Mouse (Mus musculus) heart, adult 2 months (tissue): ENCODE results near the gene Chid1. TPM values are rescaled to one million over a fixed set of nuclear protein-coding genes. Genes with fewer than 3 reads are reported as not detected.

ENCODE experiments used
- DNase-seq, 2 experiments: peaks; one replicate each; pipeline ENCODE4 v3.0.0; 2021
- H3K27ac ChIP-seq: fragments of 200-600 bp; 2 replicates; pipeline ENCODE4 v1.8.1; 2022
- H3K27me3 ChIP-seq: fragments of 200-500 bp; 2 replicates; pipeline ENCODE4 v1.6.1; 2012; ENCODE audit warnings: mild to moderate bottlenecking, low read length, inconsistent platforms, mixed read lengths; ENCODE audit not compliant: control insufficient read depth, insufficient read depth
- H3K36me3 ChIP-seq: fragments of 200-500 bp; 2 replicates; pipeline ENCODE4 v1.6.1; 2012; ENCODE audit warnings: low read length, inconsistent platforms; ENCODE audit not compliant: control insufficient read depth, insufficient read depth
- H3K4me1 ChIP-seq: fragments of 200-500 bp; 2 replicates; pipeline ENCODE4 v1.6.1; 2011; ENCODE audit warnings: low read length; ENCODE audit not compliant: control insufficient read depth, insufficient read depth
- H3K4me3 ChIP-seq: fragments of 200-600 bp; 2 replicates; pipeline ENCODE4 v1.8.1; 2022
- H3K79me2 ChIP-seq: fragments of 200-500 bp; replicated peaks from 2 replicates; pipeline ENCODE4 v1.6.1; 2012; ENCODE audit warnings: mild to moderate bottlenecking, inconsistent platforms, low read length, moderate library complexity, mixed read lengths; ENCODE audit not compliant: control insufficient read depth, insufficient read depth
- H3K9ac ChIP-seq: fragments of 200-500 bp; 2 replicates; pipeline ENCODE4 v1.6.1; 2012; ENCODE audit warnings: low read depth, mild to moderate bottlenecking, control low read depth, inconsistent platforms, low read length, mixed read lengths
- CTCF ChIP-seq: fragments of 200-600 bp; IDR thresholded peaks from 2 replicates; pipeline ENCODE4 v1.8.1; 2022; ENCODE audit warnings: antibody characterized with exemption, mild to moderate bottlenecking, moderate library complexity
- EP300 ChIP-seq: fragments of 200-500 bp; IDR thresholded peaks from 2 replicates; pipeline ENCODE4 v1.6.1; 2011; ENCODE audit warnings: low read depth, low read length, control low read depth; ENCODE audit not compliant: insufficient read depth
- POLR2A ChIP-seq: fragments of 200-500 bp; IDR thresholded peaks from 2 replicates; pipeline ENCODE4 v1.6.1; 2011; ENCODE audit warnings: mild to moderate bottlenecking, low read depth, low read length, control low read depth; ENCODE audit not compliant: insufficient read depth
- WGBS: fragments of 180-500 bp; shearing (Covaris S2); methylation state at CpG from one replicate; pipeline ENCODE4 v1.1.7; 2018; 5-methylcytosine and 5-hydroxymethylcytosine counted together
- intact Hi-C: fragments of 180-260 bp; cut with DNase I; formaldehyde crosslinking; loops from one replicate; pipeline ENCODE4 v1.15.1; 2025
- polyA plus RNA-seq: library from polyadenylated mRNA; depleted of rRNA; stranded (reverse); fragments of >200 nt; gene quantifications from 2 replicates; pipeline ENCODE4 v1.2.3, GENCODE M21; 2012
- total RNA-seq, 2 experiments: library from RNA; stranded (reverse); gene quantifications; 2 replicates each; pipeline ENCODE4 v1.2.3; 2021

The Chid1 gene
- total and polyA plus RNA-seq, 3 experiments = 20.2 to 52.7 (median 45.9) TPM

DNA sequence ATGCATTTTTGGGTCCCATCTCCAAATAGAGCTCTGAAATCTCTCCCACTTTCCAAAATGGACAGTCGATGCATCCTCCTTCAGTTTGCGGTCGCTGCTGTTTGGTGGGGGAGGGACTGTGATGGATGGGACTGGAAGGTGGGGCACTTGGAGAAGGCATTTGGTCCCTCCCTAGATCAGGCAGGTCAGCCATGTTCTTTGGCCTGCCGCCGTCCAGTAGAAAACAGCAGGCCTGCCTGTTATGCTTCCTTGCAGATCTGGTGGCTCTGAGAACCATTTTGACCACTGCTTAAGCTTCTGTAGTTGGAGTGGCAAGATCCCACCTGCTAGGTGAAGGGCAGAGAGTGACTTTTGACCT, 71.5 kb downstream of the Chid1 start:
- peaks cover 19% of the 10 kb centered on the region for H3K4me1 ChIP-seq
- H3K27ac ChIP-seq = peak overlapping the region; percentile 98
- H3K27me3 ChIP-seq = no peaks in the 10 kb centered on the region
- H3K4me3 ChIP-seq = peak overlapping the region; percentile 82
- H3K9ac ChIP-seq = peak overlapping the region; percentile 75
- WGBS = 3% methylated on average over 5 of the region's 5 CpGs
- intact Hi-C loops = no loop called here
- TF ChIP-seq CTCF = no peak
- TF ChIP-seq EP300 = no peak
- TF ChIP-seq POLR2A = no peak
- no peaks in the 10 kb centered on the region; the same call in 1 of the 2 replicates for H3K36me3 ChIP-seq
- DNase-seq = peak in 1 of 2 experiments; percentile 58
- H3K79me2 ChIP-seq = no peaks in the 10 kb centered on the region; the same call in 1 of the 2 replicates

GRCm38 (mm10) chr7:141467230-141468030, 72.2 kb downstream of the Chid1 start, which contains the start of gene Cd151:
Gene Cd151 (plus strand): TSS chr7:141467392.
- Histone ChIP-seq H3K4me3 (peak within 1 kb of the TSS; percentile 82), H3K79me2 (no peaks in the 10 kb centered on the region; the same call in 1 of the 2 replicates), H3K4me1 (peaks cover 21% of the 10 kb centered on the region), H3K36me3 (no peaks in the 10 kb centered on the region; the same call in 1 of the 2 replicates), H3K27me3 (no peaks in the 10 kb centered on the region), H3K27ac (peak within 1 kb of the TSS; percentile 98), H3K9ac (peak within 1 kb of the TSS; percentile 75)
- WGBS = under 1% methylated on average over 52 of the region's 52 CpGs
- TF ChIP-seq CTCF = no peak
- TF ChIP-seq POLR2A = peak; percentile 89
- intact Hi-C loops = no loop called here
- peak; percentile 95 for DNase-seq

- TF ChIP-seq CTCF = no peak
- TF ChIP-seq POLR2A = no peak
- TF ChIP-seq EP300 = no peak
- Histone ChIP-seq H3K27ac (peak overlapping the region; percentile 98), H3K27me3 (no peaks in the 10 kb centered on the region), H3K36me3 (no peaks in the 10 kb centered on the region; the same call in 1 of the 2 replicates), H3K9ac (peak overlapping the region; percentile 37), H3K4me3 (peak overlapping the region; percentile 82), H3K4me1 (peaks cover 23% of the 10 kb centered on the region), H3K79me2 (no peaks in the 10 kb centered on the region; the same call in 1 of the 2 replicates)
- WGBS = 60% methylated on average over 10 of the region's 10 CpGs
- intact Hi-C loops = no loop called here
- no peak for DNase-seq
These were observed 73.0 kb downstream of the Chid1 start for GRCm38 (mm10) chr7:141466607-141467148.

GRCm38 (mm10) chr7:141466045-141466394, 73.6 kb downstream of the Chid1 start:
- intact Hi-C loops = no loop called here
- Histone ChIP-seq H3K36me3 (no peaks in the 10 kb centered on the region; the same call in 1 of the 2 replicates), H3K4me1 (peaks cover 23% of the 10 kb centered on the region), H3K27ac (peak overlapping the region; percentile 63), H3K79me2 (no peaks in the 10 kb centered on the region; the same call in 1 of the 2 replicates), H3K4me3 (no peak overlapping the region), H3K27me3 (no peaks in the 10 kb centered on the region), H3K9ac (0 out of 2 replicates have a peak overlapping the region, but pooled peaks have one; percentile 6)
- TF ChIP-seq EP300 (no peak), CTCF (no peak), POLR2A (peak; percentile 47; the same call in 1 of the 2 replicates)
- peak; percentile 61 to 72 for DNase-seq
- WGBS = 34% methylated on average over 7 of the region's 7 CpGs

DNA sequence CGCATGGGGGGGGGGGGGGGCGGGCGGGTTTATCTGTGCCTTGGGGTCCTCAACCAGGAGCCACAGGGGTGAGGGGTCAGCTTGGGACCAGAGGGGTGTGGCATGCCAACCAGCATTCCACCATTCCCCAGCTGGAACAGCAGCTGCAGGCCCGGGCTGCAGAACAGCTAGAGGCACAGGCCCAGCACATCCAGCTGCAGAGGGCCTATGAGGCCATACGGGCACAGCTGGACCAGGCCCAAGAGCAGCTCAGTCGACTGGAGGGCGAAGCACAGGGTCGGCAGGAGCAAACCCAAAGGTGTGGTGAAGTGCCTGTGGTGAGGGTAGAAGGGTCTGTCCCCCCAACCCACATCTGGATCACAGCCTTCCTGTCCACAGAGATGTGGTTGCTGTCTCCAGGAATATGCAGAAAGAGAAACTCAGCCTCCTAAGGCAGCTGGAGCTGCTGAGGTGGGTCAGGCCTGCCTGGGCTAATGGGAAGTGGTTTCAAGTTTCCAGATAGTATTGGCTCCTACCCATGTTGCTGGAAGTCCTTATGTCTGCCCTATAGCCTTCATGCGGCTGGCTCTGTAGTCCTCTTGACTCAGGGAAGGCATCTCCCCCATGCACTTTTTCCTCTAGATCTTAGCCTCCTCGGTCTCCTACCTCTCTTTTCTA, 74.1 kb downstream of the Chid1 start:
- Histone ChIP-seq H3K79me2 (no peaks in the 10 kb centered on the region; the same call in 1 of the 2 replicates), H3K27me3 (no peaks in the 10 kb centered on the region), H3K4me1 (peaks cover 26% of the 10 kb centered on the region), H3K36me3 (peaks cover under 1% of the 10 kb centered on the region; the same call in 1 of the 2 replicates), H3K9ac (peak overlapping the region; percentile 32), H3K27ac (peak overlapping the region; percentile 63), H3K4me3 (peak overlapping the region; percentile 52; the same call in 1 of the 2 replicates)
- DNase-seq = peak in 1 of 2 experiments; percentile 59
- no peak for TF ChIP-seq POLR2A
- no peak for TF ChIP-seq EP300
- no peak for TF ChIP-seq CTCF
- intact Hi-C loops = no loop called here
- WGBS = 39% methylated on average over 10 of the region's 10 CpGs
